Mouse (Mus musculus): ENCODE results near the gene Bet1l.
"Not testable (repeated sequence)": the region's sequence is repeated elsewhere in the genome, so short reads cannot be mapped to it uniquely, and the experiment has no call there.

Gene Bet1l

DNA sequence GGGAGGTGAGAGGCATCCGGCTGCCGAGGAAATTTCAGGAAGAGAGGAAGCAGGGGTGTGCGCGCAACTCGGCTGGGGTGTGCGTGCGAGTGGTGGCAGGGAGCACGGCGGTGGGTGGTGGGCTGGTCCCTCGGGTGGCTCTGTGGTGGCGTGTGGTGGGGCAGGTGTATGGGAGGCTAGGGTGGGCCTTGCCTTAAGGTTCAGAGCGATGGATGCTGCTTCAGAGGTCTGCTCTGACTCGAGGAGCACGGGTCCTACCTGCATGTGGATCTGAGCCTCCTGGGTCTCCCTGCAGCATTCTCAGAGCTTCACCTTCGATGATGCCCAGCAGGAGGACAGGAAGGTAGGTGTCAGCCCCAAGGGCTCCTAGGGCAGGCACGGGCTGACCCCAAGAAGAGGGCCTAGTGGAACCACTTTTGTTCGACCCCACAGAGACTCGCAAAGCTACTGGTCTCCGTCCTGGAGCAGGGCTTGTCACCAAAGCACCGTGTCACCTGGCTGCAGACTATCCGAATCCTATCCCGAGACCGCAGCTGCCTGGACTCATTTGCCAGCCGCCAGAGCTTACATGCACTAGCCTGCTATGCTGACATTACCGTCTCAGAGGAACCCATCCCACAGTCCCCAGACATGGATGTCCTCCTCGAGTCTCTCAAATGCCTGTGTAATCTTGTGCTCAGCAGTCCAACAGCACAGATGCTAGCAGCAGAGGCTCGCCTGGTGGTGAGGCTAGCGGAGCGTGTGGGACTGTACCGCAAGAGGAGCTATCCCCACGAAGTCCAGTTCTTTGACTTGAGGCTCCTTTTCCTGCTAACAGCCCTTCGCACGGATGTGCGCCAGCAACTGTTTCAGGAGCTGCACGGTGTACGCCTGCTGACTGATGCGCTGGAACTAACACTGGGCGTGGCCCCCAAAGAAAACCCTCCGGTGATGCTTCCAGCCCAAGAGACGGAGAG lies at the start of gene Bet1l:
Gene Bet1l (minus strand): TSS at position 28 of the 956 bp plus-strand sequence.
- no peak for DNase-seq (ENCODE audit: low spot score in 2 of 2)

GRCm38 (mm10) chr7:140907131-140907530 lies 49.8 kb upstream of the Bet1l start:
- no peak for DNase-seq (ENCODE audit: low spot score in 2 of 2)

GRCm38 (mm10) chr7:140905642-140906081 lies 48.3 kb upstream of the Bet1l start:
- no peak for DNase-seq (ENCODE audit: low spot score in 2 of 2)

DNA sequence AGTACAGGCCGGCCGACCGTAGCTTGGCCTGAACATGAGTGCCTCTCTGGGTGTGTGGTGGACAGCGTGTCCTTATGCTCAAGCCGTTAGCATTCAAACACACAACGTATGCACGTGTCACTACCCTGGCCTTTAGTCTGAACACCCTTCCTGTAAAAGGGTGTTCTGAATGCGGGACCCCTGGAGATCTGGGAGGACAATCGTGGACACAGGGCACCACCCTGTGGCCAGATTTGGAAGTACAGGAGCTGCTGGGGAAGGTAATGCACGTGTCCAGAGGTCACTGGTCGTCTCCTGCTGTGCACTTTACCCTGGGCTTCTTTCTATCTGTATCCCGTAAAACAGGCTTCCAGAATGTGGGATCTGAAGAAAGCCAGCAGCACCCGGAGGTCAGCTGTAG lies 45.8 kb upstream of the Bet1l start:
- peak; percentile 66 to 85 for DNase-seq (ENCODE audit: low spot score in 2 of 2)

DNA sequence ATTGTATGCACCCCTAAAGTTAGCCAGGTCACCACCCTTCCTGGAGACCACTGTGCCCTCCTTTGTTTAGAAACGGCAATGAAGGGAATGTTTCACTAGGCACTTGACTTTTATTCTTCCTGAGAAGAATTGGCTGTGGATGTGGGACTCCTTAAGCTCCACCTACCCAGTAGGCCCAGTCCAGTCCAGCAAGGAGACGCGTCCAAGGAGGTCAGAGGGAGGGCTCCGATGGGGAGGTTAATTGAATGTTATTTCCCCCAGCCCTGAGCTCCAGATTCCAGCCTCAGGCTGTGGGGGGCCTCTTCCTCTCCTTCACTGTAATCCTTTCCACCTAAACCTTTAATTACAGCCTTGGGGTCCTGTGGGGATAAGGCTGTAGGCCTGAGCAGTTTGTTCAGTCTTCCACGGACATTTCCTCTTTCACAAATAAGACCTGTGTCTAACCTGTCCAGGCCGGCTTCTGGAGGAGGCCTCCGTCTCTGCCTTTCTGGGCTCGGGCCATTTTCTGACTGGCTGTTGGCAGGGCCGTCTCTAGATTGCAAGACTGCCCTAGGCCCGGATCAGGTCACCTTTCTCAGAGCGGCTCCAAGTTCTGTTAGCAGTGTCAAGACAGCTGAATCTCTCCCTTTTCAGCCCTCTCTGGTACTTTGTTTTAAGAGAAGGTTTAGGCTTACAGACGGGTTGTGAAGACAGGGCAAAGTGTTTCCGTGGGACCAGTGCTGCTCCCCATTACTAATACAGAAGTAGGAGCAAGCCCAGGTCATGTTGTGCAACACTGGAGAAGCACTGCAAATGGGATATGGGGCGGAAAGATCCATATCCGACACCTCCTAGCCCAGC lies 44.9 kb upstream of the Bet1l start:
- DNase-seq (ENCODE audit: low spot score in 2 of 2), result no peak

DNA sequence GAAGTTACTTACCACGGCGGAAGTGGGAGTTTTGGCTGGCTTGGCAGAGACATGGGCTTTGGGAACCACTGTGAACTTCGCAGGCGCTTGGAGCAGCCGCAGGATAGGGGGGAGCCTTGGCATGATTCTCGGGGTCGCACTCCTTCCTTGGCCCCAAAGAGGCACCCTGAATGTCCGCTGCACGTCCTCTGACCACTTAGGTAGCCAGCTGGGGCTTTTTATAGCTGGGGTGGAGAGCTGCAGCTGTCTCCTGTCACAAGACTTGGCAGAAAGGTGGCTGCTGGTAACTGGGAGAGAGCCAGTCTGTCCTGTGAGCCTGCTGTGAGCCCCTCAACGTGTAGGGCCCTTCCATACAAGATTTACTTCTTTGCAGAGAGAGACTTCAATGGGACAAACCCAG lies 42.8 kb upstream of the Bet1l start, which contains the start of gene Cox8b:
Gene Cox8b (minus strand): TSS at position 227 of the 400 bp plus-strand sequence.
- no peak for DNase-seq (ENCODE audit: low spot score in 2 of 2)

GRCm38 (mm10) chr7:140899121-140899520 lies 41.7 kb upstream of the Bet1l start:
- no peak for DNase-seq (ENCODE audit: low spot score in 2 of 2)

DNA sequence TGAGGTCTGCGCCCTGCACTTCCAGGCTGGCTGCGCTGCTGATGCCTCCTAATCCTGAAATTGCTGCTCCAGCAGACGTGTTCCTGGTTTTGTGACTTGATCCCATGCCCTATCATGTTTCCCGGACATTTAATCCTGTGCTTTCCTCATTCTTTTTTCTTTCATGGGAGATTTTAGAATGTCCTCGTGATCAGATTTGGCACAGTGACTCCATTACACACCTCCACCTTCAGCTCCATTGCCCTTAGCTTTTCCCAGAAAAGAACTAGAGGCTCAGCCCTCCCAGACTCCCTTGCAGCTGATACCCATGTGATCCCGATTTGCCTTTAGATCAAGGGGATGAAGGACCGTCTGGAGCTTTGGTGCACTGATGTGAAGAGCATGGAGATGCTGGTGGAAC lies 40.5 kb upstream of the Bet1l start:
- no peak for DNase-seq (ENCODE audit: low spot score in 2 of 2)

- no peak for DNase-seq (ENCODE audit: low spot score in 2 of 2)
Observed at GRCm38 (mm10) chr7:140894611-140895010, 37.2 kb upstream of the Bet1l start.

- no peak for DNase-seq (ENCODE audit: low spot score in 2 of 2)
Observed at GRCm38 (mm10) chr7:140894031-140894430, 36.7 kb upstream of the Bet1l start.

- not testable (repeated sequence) for DNase-seq (ENCODE audit: low spot score in 2 of 2)
Observed at GRCm38 (mm10) chr7:140890636-140891035, 33.3 kb upstream of the Bet1l start.

GRCm38 (mm10) chr7:140882469-140882803 lies 25.1 kb upstream of the Bet1l start:
- DNase-seq (ENCODE audit: low spot score in 2 of 2), result no peak

- peak; percentile 87 to 95 for DNase-seq (ENCODE audit: low spot score in 2 of 2)
Observed at GRCm38 (mm10) chr7:140881696-140882468, 24.5 kb upstream of the Bet1l start, which contains the start of the genes Psmd13 and Sirt3. Psmd13 (plus strand) TSS chr7:140881968. Sirt3 (minus strand) TSS chr7:140882309.

GRCm38 (mm10) chr7:140880865-140881515 lies 23.6 kb upstream of the Bet1l start:
- DNase-seq (ENCODE audit: low spot score in 2 of 2), result no peak

DNA sequence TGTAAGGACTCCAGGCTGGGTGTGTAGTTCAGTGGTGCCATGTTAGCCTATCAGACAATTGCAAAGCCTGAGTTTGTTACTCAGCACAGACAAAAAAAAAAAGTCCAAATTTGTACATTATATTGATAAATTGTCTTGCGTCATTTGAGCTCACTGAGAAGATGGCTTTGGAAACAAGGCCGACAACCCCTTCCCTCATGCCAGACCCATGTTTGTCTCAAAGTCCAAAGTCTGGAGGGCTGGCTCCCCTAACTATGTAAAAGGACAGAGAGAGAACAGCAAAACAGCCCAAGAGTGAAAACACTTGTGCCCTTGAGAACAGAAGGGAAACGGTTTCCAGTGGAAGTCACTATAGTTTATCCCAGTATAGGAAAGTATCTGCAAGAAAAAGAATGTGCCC lies 23.0 kb upstream of the Bet1l start:
- no peak for DNase-seq (ENCODE audit: low spot score in 2 of 2)

- DNase-seq (ENCODE audit: low spot score in 2 of 2), result no peak
Observed at GRCm38 (mm10) chr7:140879355-140879754, 22.0 kb upstream of the Bet1l start.

- no peak for DNase-seq (ENCODE audit: low spot score in 2 of 2)
Observed at GRCm38 (mm10) chr7:140877364-140877763, 20.0 kb upstream of the Bet1l start.

DNA sequence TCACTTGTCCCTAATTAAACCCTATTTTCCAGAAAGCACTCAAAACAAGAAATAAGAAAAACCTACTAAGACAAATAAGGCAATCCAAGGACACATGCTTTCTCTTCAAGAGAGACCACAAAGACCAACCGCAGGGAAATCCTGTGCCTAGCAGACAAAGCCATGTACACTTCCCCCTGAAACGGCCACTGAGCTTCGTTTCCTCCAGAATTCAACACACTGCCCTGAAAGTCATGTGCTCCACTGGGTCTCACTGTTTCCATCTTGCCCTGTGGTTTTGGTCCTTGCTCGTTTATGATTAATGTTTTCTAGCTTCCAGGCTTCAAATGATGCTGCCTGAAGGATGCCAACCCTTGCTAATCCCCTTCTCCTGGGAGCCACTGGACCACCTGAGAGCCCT lies 16.8 kb upstream of the Bet1l start:
- DNase-seq (ENCODE audit: low spot score in 2 of 2), result no peak

DNA sequence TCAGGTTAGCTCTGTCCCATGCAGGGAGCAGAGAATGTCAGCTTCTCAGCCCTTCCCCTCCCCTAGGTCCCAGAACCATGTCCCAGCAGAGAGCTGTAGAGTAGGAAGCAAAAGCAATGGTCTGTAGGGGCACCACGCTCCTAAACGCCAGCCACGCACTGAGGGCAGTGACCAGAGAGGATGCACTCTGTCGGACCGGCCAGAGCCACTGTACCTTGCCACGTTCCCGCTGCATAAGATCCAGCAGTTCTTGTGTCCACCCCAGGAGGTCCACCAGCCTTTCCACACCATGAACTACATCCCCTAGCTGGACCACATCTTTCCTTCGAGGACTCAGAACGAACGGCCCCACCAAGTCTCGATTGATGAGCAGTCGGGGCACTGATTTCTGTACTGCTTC lies 7.4 kb upstream of the Bet1l start:
- no peak for DNase-seq (ENCODE audit: low spot score in 2 of 2)

GRCm38 (mm10) chr7:140860728-140861127 lies 3.4 kb upstream of the Bet1l start:
- DNase-seq (ENCODE audit: low spot score in 2 of 2), result no peak

DNA sequence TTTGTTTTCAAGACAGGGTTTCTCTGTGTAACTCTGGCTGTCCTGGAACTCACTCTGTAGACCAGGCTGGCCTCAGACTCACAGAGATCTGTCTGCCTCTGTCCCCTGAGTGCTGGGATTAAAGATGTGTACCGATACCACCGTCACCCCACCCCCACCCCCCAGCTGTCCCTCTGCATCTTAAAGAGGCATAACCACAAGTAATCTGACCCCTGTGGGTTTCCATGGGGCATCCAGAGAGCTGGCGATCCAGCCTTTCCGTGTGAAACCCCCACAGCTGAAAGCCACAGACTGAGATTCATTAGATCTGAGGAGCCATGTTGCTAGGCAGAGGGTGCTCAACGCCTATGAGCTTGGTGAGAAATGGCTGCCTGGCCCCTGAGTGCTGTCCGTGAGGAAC lies 2.6 kb upstream of the Bet1l start:
- DNase-seq (ENCODE audit: low spot score in 2 of 2), result no peak
